Mouse (Mus musculus): ENCODE measurements around the gene Tmem177.
A peak's percentile ranks its signal among the peaks of the same experiment; 100 is the strongest.

Gene Tmem177

DNA sequence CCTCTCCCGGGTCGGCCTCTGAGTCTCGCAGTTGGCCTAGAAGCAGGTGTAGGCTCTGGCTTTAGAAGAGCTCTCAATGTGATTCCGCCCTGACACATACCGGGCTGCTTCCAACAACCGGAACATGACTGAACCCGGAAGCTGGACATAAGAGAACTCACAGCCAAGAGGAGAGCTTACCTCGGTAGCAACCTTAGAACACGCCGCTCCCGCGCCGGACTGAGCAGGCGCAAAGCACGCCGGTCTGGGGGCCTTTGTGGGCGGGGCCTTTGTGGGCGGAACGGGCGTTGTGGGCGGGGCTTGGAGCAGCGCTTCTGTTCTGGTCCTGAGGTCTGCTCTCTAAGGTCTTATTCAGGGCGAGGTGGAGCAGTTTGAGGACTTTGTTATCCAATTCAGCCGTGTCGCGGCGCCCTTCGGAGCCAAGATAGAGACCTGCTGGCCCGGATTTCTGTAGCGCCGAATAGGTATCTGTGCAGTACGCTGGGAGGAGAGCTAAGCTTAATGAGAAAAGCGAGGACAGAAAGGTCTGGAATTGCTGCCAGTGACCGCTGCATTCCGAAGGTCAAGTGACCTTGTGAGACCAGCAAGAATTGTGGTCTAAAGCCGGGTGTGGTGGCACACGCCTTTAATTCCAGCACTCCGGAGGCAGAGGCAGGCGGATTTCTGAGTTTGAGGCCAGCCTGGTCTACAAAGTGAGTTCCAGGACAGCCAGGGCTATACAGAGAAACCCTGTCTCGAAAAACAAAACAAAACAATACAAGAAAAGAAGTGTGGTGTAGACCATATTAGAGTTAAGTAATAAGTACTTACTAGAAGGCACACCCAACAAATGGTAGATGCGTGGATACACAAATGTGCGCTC, at the start of gene Tmem177:
Gene Tmem177, minus strand, starts transcription at position 256 of the 862 bp plus-strand sequence.
- peak; percentile 98 for DNase-seq

DNA sequence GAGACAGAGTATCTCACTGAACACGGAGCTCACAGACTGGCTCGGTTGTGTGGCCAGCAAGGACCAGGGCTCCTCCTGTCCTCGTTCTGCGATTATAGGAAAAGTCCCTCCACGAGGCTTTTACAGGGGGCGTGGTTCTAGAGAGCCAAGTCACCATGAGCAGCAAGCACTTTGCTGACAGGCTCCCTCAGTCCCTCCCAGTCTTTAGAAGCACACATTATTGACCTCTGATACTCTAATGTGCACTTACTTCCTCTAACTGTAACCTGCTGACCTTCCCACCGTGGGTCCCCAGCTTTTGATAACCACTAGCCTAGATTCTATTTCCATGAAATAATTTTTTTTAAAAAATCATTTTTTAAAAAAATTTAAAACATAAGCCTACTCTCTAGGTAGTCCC, 46.9 kb upstream of the Tmem177 start:
- no peak for DNase-seq

DNA sequence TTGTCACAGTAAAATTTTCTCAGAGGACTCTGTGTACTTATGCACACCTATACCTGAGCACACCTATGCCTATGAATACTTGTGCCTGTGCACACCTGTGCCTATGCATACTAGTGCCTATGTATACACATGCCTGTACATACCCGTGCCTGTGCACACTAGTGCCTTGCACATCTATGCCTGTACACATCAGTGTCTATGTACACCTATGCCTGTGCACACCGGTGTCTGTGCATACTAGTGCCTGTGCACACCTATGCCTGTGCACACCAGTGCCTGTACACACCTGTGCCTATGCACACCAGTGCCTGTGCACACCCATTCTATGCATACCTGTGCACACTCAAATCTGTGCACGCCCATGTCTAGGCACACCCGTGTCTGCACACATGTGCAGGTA, 46.5 kb upstream of the Tmem177 start:
- no peak for DNase-seq

DNA sequence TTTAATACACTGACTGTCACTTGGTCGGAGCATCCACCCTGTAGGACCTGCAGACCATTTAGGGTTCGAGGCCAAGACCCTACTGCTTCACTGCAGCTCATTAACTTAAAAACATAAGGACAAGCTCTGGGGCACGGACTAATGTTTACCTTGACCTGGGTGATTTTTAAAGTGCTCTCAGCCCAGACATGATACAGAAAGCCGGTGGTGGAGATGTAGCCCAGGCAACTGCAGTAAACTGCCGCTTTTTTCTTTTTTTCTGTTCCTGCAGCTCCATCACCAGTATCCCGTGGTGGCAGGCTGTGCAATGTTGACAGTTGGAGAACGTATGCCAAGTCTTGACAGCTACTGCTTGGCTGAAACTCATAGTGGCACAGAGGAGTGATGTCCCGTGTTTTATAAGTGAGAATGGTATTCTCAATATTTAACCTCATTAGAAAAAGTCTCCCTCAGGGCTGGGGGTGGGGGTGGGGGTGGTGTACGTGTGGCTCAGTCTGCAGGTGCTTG, 44.8 kb upstream of the Tmem177 start:
- no peak for DNase-seq

DNA sequence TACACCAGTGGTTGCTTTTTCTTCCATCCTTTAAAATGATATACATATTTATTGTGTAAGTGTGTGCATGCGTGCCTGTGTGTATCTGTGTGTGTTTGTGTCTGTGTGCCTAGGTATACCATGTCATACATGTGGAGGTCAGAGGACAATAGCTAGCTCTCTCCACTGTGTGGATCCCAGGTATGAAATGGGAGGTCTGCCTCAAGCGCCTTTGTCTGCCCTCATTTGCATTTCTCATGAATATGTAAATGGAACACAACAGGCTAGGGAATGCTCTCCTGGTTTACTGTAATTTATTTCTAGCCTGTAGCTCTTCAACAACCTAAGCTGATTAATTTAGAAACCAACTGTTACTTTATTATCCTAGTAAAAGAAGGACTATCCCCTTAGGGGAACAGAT, 41.7 kb upstream of the Tmem177 start:
- DNase-seq, result no peak

- no peak for DNase-seq
Observed at GRCm38 (mm10) chr1:119953456-119953855, 40.4 kb upstream of the Tmem177 start.

DNA sequence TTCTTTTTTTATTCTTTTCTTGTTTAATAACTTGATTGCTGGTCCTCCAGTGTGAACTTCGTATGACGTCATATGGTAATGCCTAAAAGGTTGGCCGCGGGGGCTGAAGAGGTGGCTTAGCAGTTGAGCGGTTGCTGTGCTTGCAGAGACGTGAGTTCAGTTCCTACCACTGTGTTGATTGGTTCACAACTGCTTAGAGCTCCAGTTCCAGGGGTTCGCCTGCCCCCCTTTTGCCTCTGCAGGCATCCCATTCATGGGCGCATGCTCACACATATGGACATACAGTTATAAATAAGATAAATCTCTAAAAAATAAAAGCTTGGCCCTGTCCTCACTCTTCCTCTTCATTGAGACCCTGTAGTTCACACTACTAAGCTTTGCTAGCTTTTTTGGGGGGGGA, 37.1 kb upstream of the Tmem177 start:
- no peak for DNase-seq

DNA sequence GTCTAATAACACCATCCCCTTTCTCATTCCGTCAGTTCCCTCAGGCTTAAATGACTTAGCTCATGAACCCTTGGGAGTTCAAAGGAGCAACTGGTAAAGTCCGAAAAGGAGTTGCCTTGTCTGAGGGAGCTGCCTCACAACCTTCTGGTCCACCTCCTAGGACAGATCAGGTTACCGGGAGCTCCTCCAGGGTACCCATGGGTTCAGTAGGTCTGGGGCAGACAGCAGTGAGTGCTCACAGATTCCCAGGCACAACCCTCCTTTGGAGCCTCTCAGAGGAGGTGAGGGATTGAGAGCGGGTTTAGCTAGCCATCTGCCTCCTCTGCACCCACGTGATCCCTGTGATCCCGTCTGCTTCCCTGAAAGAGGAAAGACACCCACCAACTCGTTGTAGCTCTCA, 23.9 kb upstream of the Tmem177 start:
- no peak for DNase-seq

GRCm38 (mm10) chr1:119931421-119932150, 18.6 kb upstream of the Tmem177 start:
- no peak for DNase-seq

DNA sequence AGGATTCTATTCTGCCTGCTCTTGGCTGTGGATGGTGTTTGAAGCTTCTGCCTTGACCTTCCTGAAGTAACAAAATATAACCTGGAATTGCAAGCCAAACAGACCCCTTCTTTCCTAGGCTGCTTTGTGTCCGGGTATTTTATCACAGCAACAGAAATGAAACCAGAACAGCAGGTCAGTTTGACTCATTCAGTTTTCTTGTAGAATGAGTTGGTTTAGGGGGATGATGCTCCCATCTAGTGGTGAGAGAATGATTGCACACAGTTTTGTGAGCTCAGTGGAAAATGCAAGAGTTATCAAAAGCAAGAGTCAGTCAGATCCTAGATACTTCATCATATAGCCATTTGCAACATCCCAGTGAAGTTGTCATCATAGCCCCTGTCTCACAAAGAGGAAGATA, 16.7 kb upstream of the Tmem177 start:
- no peak for DNase-seq

GRCm38 (mm10) chr1:119919299-119919698, 6.3 kb upstream of the Tmem177 start:
- peak; percentile 25 for DNase-seq

- DNase-seq, result no peak
Observed at GRCm38 (mm10) chr1:119916823-119917371, 3.9 kb upstream of the Tmem177 start.

GRCm38 (mm10) chr1:119907206-119907748, 5.7 kb downstream of the Tmem177 start:
- no peak for DNase-seq

GRCm38 (mm10) chr1:119903231-119903620, 9.8 kb downstream of the Tmem177 start:
- no peak for DNase-seq

DNA sequence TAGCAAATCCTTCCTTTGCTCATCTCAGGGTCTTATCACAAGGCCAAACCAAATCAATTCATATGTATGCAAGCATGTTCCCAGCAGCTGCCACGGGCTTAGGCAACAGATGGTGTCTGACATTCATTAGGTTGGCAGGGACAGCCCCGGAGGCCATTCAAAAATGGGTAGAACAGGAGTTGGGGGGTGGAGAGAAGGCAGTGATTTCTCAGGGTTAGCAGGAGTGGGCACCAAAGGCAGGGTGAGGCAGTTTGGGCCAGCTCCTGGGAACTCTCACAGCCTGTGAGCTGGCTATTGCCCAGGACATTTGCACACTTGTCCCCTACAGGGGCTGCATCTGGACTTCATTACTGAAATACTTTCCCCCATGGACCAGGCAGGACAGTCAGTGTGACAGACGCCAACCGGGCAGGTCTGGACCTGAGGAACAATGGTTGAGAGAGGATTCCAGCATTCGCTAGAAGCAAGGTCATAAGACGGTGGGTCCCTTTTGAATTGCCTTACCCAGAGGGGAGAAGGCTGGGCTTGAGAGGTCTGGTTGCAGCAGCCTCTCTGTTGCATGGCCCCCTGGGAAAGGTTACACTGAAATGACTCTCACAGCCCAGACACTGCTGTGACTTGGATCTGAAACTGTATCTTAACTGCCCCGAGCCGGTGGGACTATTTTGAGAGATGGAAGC, 10.3 kb downstream of the Tmem177 start:
- no peak for DNase-seq

- DNase-seq, result peak; percentile 15
Observed at GRCm38 (mm10) chr1:119899195-119900123, 13.5 kb downstream of the Tmem177 start.

- peak; percentile 75 for DNase-seq
Observed at GRCm38 (mm10) chr1:119894936-119895335, 18.1 kb downstream of the Tmem177 start.

GRCm38 (mm10) chr1:119893600-119893999, 19.4 kb downstream of the Tmem177 start:
- DNase-seq, result no peak

GRCm38 (mm10) chr1:119892933-119893332, 20.1 kb downstream of the Tmem177 start:
- DNase-seq, result no peak

- no peak for DNase-seq
Observed at GRCm38 (mm10) chr1:119891865-119892264, 21.1 kb downstream of the Tmem177 start.

DNA sequence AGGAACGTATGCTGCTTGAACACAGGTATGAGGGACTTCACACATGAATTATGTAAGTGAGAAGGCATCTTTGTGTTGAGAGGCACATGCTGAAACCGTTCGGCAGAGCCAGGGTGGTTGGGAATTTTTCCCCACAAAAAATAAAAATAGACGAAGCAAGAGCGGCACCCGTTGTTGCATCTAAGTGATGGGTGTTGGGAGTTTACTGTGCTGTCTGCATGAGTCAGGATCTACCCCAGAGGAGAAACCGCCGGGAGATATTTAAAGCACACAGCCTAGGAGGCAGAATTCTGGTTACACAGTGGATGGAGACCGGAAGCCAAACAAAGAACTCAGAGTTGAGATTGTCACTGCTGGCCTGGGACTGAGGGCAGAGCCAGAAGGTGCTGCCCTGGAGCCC, 21.9 kb downstream of the Tmem177 start:
- DNase-seq, result no peak

- no peak for DNase-seq
Observed at GRCm38 (mm10) chr1:119889347-119889746, 23.7 kb downstream of the Tmem177 start.
